ENCODE assay signal across 9 mouse cellular contexts in genomic region chr14:121675579-121675978, GRCm38 (mm10).
A peak's percentile ranks its signal among the peaks of the same experiment; 100 is the strongest.
DNase-seq lines count a peak whose midpoint lies in the region; ATAC-seq and TF ChIP-seq lines count a peak whose summit lies in the region.
"Had no signal": no experiment of that assay in that cellular context is flagged by ENCODE, and none has a peak within 500 bp of the region (broad histone marks: within the 10 kb centered on the region; RNA-seq: fewer than 3 reads in every experiment).

No protein-coding gene starts in this region.

- peak; percentile 36 for DNase-seq in adrenal gland, postnatal 10 days
- no peak for DNase-seq in adrenal gland, postnatal 25 days
- DNase-seq in Muller cell, postnatal 12 days (ENCODE audit: inconsistent ontology term) = peak; percentile 54
- no peak for DNase-seq in limb, embryonic 14.5 days (ENCODE audit: low spot score)
- no peak for DNase-seq in thymus, postnatal 14 days
- no peak for DNase-seq in left cerebral cortex, adult 9 months (ENCODE audit: low spot score in 2 of 2)
- DNase-seq: cerebellum, adult 11 months had no signal

- no peaks in the 10 kb centered on the region for H3K27me3 ChIP-seq in heart, embryonic 16.5 days (ENCODE audit: control insufficient read depth, insufficient read depth, low read length)
- H3K27me3 ChIP-seq in limb, embryonic 14.5 days (ENCODE audit: control insufficient read depth, insufficient read depth, low read length) = no peaks in the 10 kb centered on the region

- H3K4me2 ChIP-seq in heart, embryonic 16.5 days (ENCODE audit: low read depth, low read length) = no peak overlapping the region
- no peak overlapping the region for H3K4me2 ChIP-seq in limb, embryonic 14.5 days (replicated peaks; ENCODE audit: low read depth, low read length, severe bottlenecking)

- no peak overlapping the region for H3K4me3 ChIP-seq in heart, embryonic 16.5 days (ENCODE audit: low read length)
- no peak overlapping the region for H3K4me3 ChIP-seq in limb, embryonic 14.5 days (replicated peaks; ENCODE audit: low read length)

- peak overlapping the region; percentile 55 for H3K27ac ChIP-seq in heart, embryonic 16.5 days (ENCODE audit: low read length)
- peak overlapping the region; percentile 48; the same call in 1 of the 2 replicates for H3K27ac ChIP-seq in limb, embryonic 14.5 days (replicated peaks; ENCODE audit: low read depth, low read length)

- H3K36me3 ChIP-seq in heart, embryonic 16.5 days (ENCODE audit: control insufficient read depth, insufficient read depth) = no peaks in the 10 kb centered on the region
- no peaks in the 10 kb centered on the region for H3K36me3 ChIP-seq in limb, embryonic 14.5 days (ENCODE audit: control insufficient read depth, insufficient read depth, low read length)

- H3K9ac ChIP-seq in heart, embryonic 16.5 days (ENCODE audit: low read length) = no peak overlapping the region
- no peak overlapping the region for H3K9ac ChIP-seq in limb, embryonic 14.5 days (ENCODE audit: low read depth, low read length, severe bottlenecking)

- no peaks in the 10 kb centered on the region; the same call in 1 of the 2 replicates for H3K9me3 ChIP-seq in heart, embryonic 16.5 days (replicated peaks; ENCODE audit: control insufficient read depth, low read length)
- H3K9me3 ChIP-seq in limb, embryonic 14.5 days (ENCODE audit: control insufficient read depth, low read length) = peaks cover 6% of the 10 kb centered on the region; the same call in 1 of the 2 replicates

- peak; percentile 59 for ATAC-seq in heart, embryonic 16.5 days (replicated peaks; ENCODE audit: extremely low read depth, insufficient read depth, low FRiP score)
- ATAC-seq in limb, embryonic 14.5 days (ENCODE audit: low FRiP score, low read depth) = peak; percentile 64
- no peak for ATAC-seq in monocyte, adult 5-6 weeks (replicated peaks; ENCODE audit: insufficient number of reproducible peaks, low FRiP score, low TSS enrichment, poor library complexity, severe bottlenecking)

- H3K4me1 ChIP-seq in heart, embryonic 16.5 days (ENCODE audit: control insufficient read depth, insufficient read depth, low read length) = peaks cover 16% of the 10 kb centered on the region; the same call in 1 of the 2 replicates
- H3K4me1 ChIP-seq in limb, embryonic 14.5 days (ENCODE audit: control insufficient read depth, insufficient read depth, low read length) = peaks cover 29% of the 10 kb centered on the region

- 31% methylated on average over 6 of the region's 6 CpGs for WGBS in heart, embryonic 16.5 days
- 25% methylated on average over 6 of the region's 6 CpGs for WGBS in limb, embryonic 14.5 days

- no peak for TF ChIP-seq POLR2A in limb, embryonic 14.5 days (IDR thresholded peaks at IDR 0.05; ENCODE audit: borderline replicate concordance, extremely low read depth, insufficient read depth, insufficient read length)

Comparison
In these comparisons a context has a peak if more than half of its experiments do, and no peak if none do; other contexts are left out.
1. DNase-seq: peak in adrenal gland, postnatal 10 days (single experiment) and Muller cell, postnatal 12 days (single experiment); none in adrenal gland, postnatal 25 days (single experiment), limb, embryonic 14.5 days (single experiment), thymus, postnatal 14 days (single experiment) and left cerebral cortex, adult 9 months (0 of 2).